Mouse (Mus musculus): ENCODE measurements around the gene Sox6.

GRCm38 (mm10) chr7:115952235-115952634 lies 86.4 kb downstream of the Sox6 start:
- TF ChIP-seq CTCF (conservative IDR thresholded peaks at IDR 0.05; ENCODE audit: low read length) (no peak), NANOG (IDR thresholded peaks at IDR 0.05; ENCODE audit: borderline replicate concordance, low read length) (no peak)
